Mouse (Mus musculus) CH12F3 (cell line): ENCODE results near the gene Mien1.

Experiments
- in situ Hi-C: fragments of 300-500 bp; cut with MboI; formaldehyde crosslinking; loops from 2 replicates; pipeline ENCODE4 v1.14.3; 2020; ENCODE audit warnings: low sequenced_read_pairs

The Mien1 gene

DNA sequence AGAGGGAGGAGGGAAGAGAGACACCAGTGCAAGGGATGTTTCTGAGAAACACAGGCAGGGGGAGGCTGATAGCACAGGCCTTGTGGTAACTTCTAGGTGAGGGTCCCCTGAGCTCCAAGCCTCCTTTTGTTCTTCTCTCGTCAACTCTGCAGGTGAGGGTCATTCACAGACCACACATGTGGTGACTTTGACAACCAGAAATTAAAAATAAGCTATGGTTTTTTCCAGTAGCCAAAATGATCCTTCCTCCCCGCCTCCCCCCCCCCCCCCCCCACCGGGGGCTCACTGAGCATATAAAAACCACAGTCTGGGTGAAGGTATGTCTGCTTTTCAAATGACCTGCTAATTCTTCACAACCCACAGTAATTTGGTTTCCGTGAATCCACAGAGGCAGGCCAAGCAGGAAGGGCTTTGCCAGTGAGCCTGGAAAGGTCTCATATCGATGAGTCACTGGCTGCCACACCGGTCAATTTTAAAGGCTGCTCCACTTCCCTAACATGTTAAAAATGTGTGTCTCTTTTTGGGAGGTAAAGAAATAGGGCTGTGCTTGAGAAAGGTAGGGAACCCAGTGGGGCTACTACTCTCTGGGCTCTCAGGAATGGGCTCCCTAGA is 22.4 kb upstream of the Mien1 start:
- in situ Hi-C loops, result no loop called here

DNA sequence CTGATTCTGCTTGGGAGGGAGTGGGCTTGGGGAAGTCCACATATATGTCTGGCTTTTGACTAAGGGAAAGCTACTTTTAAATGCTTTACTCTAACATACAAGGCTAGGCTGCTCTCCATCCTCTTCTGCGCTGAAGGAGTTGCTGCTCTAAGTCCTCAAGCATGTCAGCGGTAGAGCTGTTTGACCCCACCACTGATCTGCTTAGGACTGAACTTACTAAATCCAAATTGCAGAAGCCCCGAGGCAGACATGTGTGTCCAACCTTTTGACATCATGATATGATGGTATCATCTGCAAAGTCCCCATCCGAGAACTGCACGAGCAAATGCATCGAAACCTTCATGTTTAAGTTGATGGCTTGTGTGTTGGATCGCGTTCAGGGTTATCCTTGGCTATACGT is 21.1 kb upstream of the Mien1 start:
- in situ Hi-C loops, result no loop called here

DNA sequence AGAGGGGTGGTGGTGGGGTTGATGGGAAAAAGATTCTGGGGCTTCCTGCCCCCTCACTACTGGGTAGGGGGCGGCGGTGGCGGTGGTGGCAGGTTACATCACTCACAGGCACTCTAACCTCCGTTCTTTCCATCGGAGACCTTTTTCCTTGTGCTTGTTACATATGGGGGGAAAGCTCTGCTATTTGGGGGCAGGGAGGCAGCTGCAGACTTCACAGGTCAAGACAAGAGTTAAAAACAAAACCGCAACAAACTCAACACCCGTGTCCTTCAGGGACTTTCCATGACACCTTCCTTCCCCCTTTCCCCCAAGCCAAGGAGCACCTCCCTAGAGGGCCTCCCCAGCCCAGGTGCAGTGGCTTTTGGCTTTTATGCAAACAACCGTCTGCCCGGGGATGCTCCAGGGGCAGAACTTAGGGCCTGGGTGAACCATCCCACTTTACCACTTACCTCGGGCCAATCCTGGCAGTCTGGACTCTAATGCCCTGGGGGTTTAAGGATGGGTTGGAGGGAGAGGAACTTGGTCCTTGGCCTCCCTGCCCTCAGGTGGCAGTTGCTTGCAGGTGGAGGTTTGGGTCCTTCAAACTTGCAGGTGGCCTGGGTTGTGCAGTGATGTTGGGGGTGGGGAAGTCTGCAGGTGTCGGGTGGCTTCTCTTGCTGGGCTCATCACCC is 20.4 kb upstream of the Mien1 start:
- in situ Hi-C loops, result no loop called here

GRCm38 (mm10) chr11:98458121-98458990 is 19.6 kb upstream of the Mien1 start:
- in situ Hi-C loops, result no loop called here

- in situ Hi-C loops, result no loop called here
Measured at GRCm38 (mm10) chr11:98457367-98458120, 18.8 kb upstream of the Mien1 start.

GRCm38 (mm10) chr11:98456945-98457344 is 18.2 kb upstream of the Mien1 start:
- in situ Hi-C loops, result no loop called here

GRCm38 (mm10) chr11:98456545-98456944 is 17.8 kb upstream of the Mien1 start:
- in situ Hi-C loops, result no loop called here

GRCm38 (mm10) chr11:98455484-98455883 is 16.7 kb upstream of the Mien1 start:
- in situ Hi-C loops, result no loop called here

GRCm38 (mm10) chr11:98449921-98450771 is 11.4 kb upstream of the Mien1 start:
- in situ Hi-C loops, result no loop called here

DNA sequence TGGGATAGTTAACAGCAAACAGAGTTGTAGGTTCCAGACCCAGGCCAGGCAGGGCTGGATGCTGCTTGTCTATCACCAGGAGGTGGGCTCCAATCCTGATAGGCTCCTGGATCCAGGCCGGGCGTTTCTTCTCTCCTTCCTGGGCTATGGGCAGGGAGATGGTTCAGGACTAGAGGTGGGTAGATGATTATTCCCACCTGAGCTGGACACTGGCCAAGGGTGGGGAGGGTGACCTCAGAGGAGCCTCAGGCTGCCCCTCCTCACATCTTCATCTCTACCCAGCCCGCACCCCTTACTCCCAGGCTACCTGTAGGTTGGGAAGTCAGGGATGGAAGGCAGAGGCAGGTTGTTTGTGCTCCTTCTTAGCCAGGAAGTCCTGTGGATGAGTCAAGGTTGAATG is 10.6 kb upstream of the Mien1 start:
- in situ Hi-C loops, result no loop called here

- in situ Hi-C loops, result no loop called here
Measured at GRCm38 (mm10) chr11:98448191-98448790, 9.5 kb upstream of the Mien1 start.

- in situ Hi-C loops, result no loop called here
Measured at GRCm38 (mm10) chr11:98447475-98447834, 8.7 kb upstream of the Mien1 start.

DNA sequence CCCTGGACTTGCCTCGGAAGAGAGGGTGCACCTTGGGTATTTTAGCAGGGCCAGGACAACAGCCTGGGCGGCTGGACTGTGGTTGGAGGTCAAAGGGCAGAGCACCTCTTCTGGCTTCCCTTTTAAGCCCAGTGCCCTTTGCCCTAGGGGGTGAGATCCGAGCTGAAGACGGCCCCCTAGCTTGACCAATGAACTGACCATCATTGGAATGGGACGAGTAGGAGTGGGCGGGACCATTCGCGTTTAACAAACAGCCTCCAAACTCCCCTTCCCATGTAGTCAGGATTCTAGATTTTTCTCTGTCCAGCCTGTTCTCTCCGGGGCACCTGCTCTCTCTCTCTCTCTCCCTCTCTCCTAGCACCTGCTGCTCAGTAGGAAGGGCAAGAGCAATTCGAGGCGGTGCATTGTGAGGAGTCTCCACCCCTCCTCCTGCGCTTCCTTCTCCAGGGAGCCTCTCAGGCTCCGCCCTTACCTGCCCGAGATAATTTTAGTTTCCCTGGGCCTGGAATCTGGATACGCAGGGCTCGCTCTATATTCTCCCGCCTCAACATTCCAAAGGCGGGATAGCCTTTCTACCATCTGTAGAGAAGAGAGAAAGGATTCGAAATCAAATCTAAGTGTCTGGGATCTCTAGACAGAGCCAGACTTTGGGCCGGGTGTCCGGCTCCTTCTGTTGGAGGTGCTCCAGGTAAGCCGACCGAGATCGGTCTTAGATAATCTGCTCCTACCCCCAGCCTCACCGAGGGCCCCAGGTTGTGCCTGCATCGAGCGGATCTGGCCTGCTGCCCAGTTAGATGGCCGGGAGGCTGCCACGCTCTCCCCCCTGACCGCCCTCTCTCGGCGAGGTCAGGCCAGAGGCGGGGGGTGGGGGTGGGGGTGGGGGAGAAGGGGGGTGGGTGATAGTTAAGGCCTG is 8.0 kb upstream of the Mien1 start:
- in situ Hi-C loops, result no loop called here

GRCm38 (mm10) chr11:98446213-98446561 is 7.4 kb upstream of the Mien1 start, which contains the start of gene Grb7:
Gene Grb7 (plus strand): TSS chr11:98446394.
- in situ Hi-C loops, result no loop called here

DNA sequence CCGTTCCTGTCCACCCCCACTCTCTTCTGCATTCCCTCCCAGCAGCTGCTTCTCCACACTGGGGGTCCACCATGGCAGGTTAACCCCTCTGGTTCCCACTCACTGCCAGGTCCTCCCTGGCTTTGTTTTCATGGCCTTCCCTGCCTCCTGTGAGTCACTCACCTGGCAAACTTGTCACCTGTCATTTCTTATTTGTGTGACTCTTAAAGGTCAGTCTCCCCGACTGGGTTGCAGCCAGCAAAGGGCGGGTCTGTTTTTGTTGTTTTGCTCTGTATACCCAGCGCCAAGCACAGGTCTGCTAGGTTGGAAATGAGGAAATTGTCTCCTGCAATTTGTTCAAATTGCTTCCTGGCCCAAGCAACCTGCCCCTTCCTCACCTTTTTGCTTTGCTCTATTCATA is 6.9 kb upstream of the Mien1 start:
- in situ Hi-C loops, result no loop called here

GRCm38 (mm10) chr11:98445238-98445637 is 6.4 kb upstream of the Mien1 start:
- in situ Hi-C loops, result no loop called here

DNA sequence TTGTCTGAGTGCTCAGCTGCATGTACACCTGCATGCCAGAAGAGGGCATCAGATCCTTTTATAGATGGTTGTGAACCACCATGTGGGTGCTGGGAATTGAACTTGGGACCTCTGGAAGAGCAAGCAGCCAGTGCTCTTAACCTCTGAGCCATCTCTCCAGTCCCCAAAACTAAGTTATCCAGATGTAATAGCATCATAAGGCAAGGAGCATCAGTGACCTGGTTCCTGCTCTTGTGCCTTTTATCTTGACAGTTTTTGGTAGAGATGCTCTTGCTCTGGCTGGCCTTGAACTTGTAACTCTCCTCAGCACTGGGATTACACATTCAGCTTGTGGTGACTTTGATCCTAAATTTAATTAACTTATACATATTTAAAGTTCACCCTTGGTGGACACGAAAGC is 4.9 kb upstream of the Mien1 start:
- in situ Hi-C loops, result no loop called here

DNA sequence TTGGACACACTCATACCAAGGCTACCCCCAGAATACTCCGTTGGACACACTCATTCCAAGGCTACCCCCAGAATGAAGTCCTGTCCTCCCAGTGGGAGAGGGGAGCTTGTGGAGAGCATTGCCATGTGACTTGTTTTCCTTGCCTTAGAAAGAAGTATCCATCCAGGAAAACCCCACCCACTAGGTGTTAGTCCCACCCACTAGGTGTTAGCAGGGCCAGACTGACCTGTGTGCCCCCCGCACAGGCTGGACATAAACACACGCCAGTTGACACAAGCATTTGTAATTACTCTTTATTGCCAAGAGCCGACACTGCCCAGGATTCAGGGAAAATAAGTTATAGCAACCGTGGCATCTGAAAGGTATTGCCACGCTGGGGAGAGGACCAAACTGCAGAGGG is 1.4 kb downstream of the Mien1 start:
- in situ Hi-C loops, result no loop called here

- in situ Hi-C loops, result no loop called here
Measured at GRCm38 (mm10) chr11:98435723-98436122, 3.1 kb downstream of the Mien1 start.
